ENCODE assay signal across 14 mouse cellular contexts in genomic region chr16:21996402-21996801, GRCm38 (mm10). TPM values are rescaled to one million over a fixed set of nuclear protein-coding genes. Genes with fewer than 3 reads are reported as not detected.
DNase-seq lines count a peak whose midpoint lies in the region; ATAC-seq and TF ChIP-seq lines count a peak whose summit lies in the region.
"Had no signal": no experiment of that assay in that cellular context is flagged by ENCODE, and none has a peak within 500 bp of the region (broad histone marks: within the 10 kb centered on the region; RNA-seq: fewer than 3 reads in every experiment).

No protein-coding gene starts in this region.

- no peak overlapping the region for H3K4me2 ChIP-seq in hindbrain, embryonic 16.5 days (ENCODE audit: low read length)
- peak overlapping the region; percentile 35 for H3K4me2 ChIP-seq in intestine, embryonic 15.5 days (replicated peaks)
- peak overlapping the region; percentile 5; the same call in 1 of the 2 replicates for H3K4me2 ChIP-seq in lung, embryonic 14.5 days
- H3K4me2 ChIP-seq in stomach, postnatal 0 days (replicated peaks; ENCODE audit: low read depth), result peak overlapping the region; percentile 17; the same call in 1 of the 2 replicates
- H3K4me2 ChIP-seq: limb, embryonic 13.5 days had no signal

- no peaks in the 10 kb centered on the region for H3K36me3 ChIP-seq in hindbrain, embryonic 10.5 days
- H3K36me3 ChIP-seq in hindbrain, embryonic 16.5 days (ENCODE audit: control insufficient read depth, insufficient read depth, low read length), result no peaks in the 10 kb centered on the region
- H3K36me3 ChIP-seq in intestine, embryonic 15.5 days, result no peaks in the 10 kb centered on the region
- no peaks in the 10 kb centered on the region for H3K36me3 ChIP-seq in lung, embryonic 14.5 days (ENCODE audit: insufficient read depth)
- H3K36me3 ChIP-seq in stomach, postnatal 0 days (ENCODE audit: control insufficient read depth, insufficient read depth, low read length), result no peaks in the 10 kb centered on the region
- H3K36me3 ChIP-seq: limb, embryonic 13.5 days; midbrain, embryonic 12.5 days had no signal

- ATAC-seq in hindbrain, embryonic 16.5 days, result no peak
- ATAC-seq in intestine, embryonic 15.5 days, result peak; percentile 48
- ATAC-seq in lung, embryonic 14.5 days (ENCODE audit: insufficient read depth), result peak; percentile 50; the same call in 1 of the 2 replicates
- no peak for ATAC-seq in stomach, postnatal 0 days (ENCODE audit: low FRiP score, low TSS enrichment)

- H3K27ac ChIP-seq in hindbrain, embryonic 10.5 days, result peak overlapping the region; percentile 12; the same call in 1 of the 2 replicates
- no peak overlapping the region for H3K27ac ChIP-seq in hindbrain, embryonic 16.5 days (ENCODE audit: low read depth, low read length)
- peak overlapping the region; percentile 85 for H3K27ac ChIP-seq in intestine, embryonic 15.5 days
- H3K27ac ChIP-seq in lung, embryonic 14.5 days (ENCODE audit: low read depth), result peak overlapping the region; percentile 58
- peak overlapping the region; percentile 93 for H3K27ac ChIP-seq in stomach, postnatal 0 days (replicated peaks)
- H3K27ac ChIP-seq: limb, embryonic 13.5 days; midbrain, embryonic 12.5 days had no signal

- TF ChIP-seq EP300 in stomach, postnatal 0 days (optimal IDR thresholded peaks at IDR 0.05), result no peak

- no peak for TF ChIP-seq CTCF in lung, embryonic 14.5 days (IDR thresholded peaks at IDR 0.05; ENCODE audit: low read depth)
- no peak for TF ChIP-seq CTCF in stomach, postnatal 0 days (IDR thresholded peaks at IDR 0.05; ENCODE audit: low read depth)

- no peak overlapping the region for H3K9ac ChIP-seq in hindbrain, embryonic 16.5 days (ENCODE audit: low read depth, low read length)
- no peak overlapping the region for H3K9ac ChIP-seq in intestine, embryonic 15.5 days
- H3K9ac ChIP-seq in lung, embryonic 14.5 days, result no peak overlapping the region
- no peak overlapping the region for H3K9ac ChIP-seq in stomach, postnatal 0 days (ENCODE audit: low read length)
- H3K9ac ChIP-seq: limb, embryonic 13.5 days; midbrain, embryonic 12.5 days had no signal

- 61% methylated on average over 4 of the region's 4 CpGs for WGBS in hindbrain, embryonic 10.5 days
- 71% methylated on average over 4 of the region's 4 CpGs for WGBS in hindbrain, embryonic 16.5 days
- 28% methylated on average over 4 of the region's 4 CpGs for WGBS in intestine, embryonic 15.5 days
- 31% methylated on average over 4 of the region's 4 CpGs for WGBS in lung, embryonic 14.5 days
- 29% methylated on average over 4 of the region's 4 CpGs for WGBS in stomach, postnatal 0 days

- DNase-seq in hindbrain, embryonic 10.5 days (ENCODE audit: low spot score), result no peak
- DNase-seq in lung, embryonic 14.5 days, result no peak
- DNase-seq in stomach, postnatal 0 days (ENCODE audit: low spot score), result peak; percentile 29
- DNase-seq in cerebellum, postnatal 4 days (ENCODE audit: low spot score in 2 of 2), result no peak
- DNase-seq in thymus, postnatal 25 days, result no peak
- DNase-seq in testis, postnatal 14 days (ENCODE audit: low spot score), result no peak
- DNase-seq: adrenal gland, postnatal 25 days; cerebellum, adult 9-11 months; kidney, adult 9 months; thymus, postnatal 14 days had no signal

- H3K27me3 ChIP-seq in hindbrain, embryonic 10.5 days (ENCODE audit: insufficient read depth, poor library complexity, severe bottlenecking), result no peaks in the 10 kb centered on the region
- no peaks in the 10 kb centered on the region for H3K27me3 ChIP-seq in hindbrain, embryonic 16.5 days (replicated peaks; ENCODE audit: control insufficient read depth, insufficient read depth, low read length)
- no peaks in the 10 kb centered on the region for H3K27me3 ChIP-seq in intestine, embryonic 15.5 days (replicated peaks)
- no peaks in the 10 kb centered on the region for H3K27me3 ChIP-seq in lung, embryonic 14.5 days (ENCODE audit: insufficient read depth, low read length)
- H3K27me3 ChIP-seq in stomach, postnatal 0 days (ENCODE audit: control insufficient read depth, insufficient read depth, low read length), result no peaks in the 10 kb centered on the region

- H3K4me1 ChIP-seq in hindbrain, embryonic 10.5 days (replicated peaks), result peaks cover 5% of the 10 kb centered on the region
- peaks cover 4% of the 10 kb centered on the region; the same call in 1 of the 2 replicates for H3K4me1 ChIP-seq in hindbrain, embryonic 16.5 days (ENCODE audit: control insufficient read depth, insufficient read depth, low read depth, low read length)
- 0 out of 2 replicates have a peak, but pooled peaks cover 6% of the 10 kb centered on the region for H3K4me1 ChIP-seq in intestine, embryonic 15.5 days (replicated peaks)
- H3K4me1 ChIP-seq in lung, embryonic 14.5 days (ENCODE audit: insufficient read depth), result peaks cover 6% of the 10 kb centered on the region; the same call in 1 of the 2 replicates
- H3K4me1 ChIP-seq in stomach, postnatal 0 days (replicated peaks; ENCODE audit: control insufficient read depth, insufficient read depth), result no peaks in the 10 kb centered on the region

- no peak overlapping the region for H3K4me3 ChIP-seq in hindbrain, embryonic 10.5 days
- no peak overlapping the region for H3K4me3 ChIP-seq in hindbrain, embryonic 16.5 days (ENCODE audit: low read length)
- no peak overlapping the region for H3K4me3 ChIP-seq in intestine, embryonic 15.5 days (replicated peaks)
- H3K4me3 ChIP-seq in lung, embryonic 14.5 days (ENCODE audit: low read depth, low read length), result no peak overlapping the region
- no peak overlapping the region for H3K4me3 ChIP-seq in stomach, postnatal 0 days (ENCODE audit: low read depth, low read length)
- H3K4me3 ChIP-seq: limb, embryonic 13.5 days; midbrain, embryonic 12.5 days had no signal

- H3K9me3 ChIP-seq in hindbrain, embryonic 10.5 days, result no peaks in the 10 kb centered on the region
- H3K9me3 ChIP-seq in hindbrain, embryonic 16.5 days (ENCODE audit: control insufficient read depth, low read length), result no peaks in the 10 kb centered on the region
- H3K9me3 ChIP-seq in intestine, embryonic 15.5 days, result no peaks in the 10 kb centered on the region
- no peaks in the 10 kb centered on the region for H3K9me3 ChIP-seq in lung, embryonic 14.5 days (ENCODE audit: low read depth, low read length)
- no peaks in the 10 kb centered on the region for H3K9me3 ChIP-seq in stomach, postnatal 0 days (ENCODE audit: control insufficient read depth, low read length)
- H3K9me3 ChIP-seq: limb, embryonic 13.5 days; midbrain, embryonic 12.5 days had no signal

RNA-seq across cellular contexts. Expression of gene Liph, which starts 0.9 kb away (rescaled TPM):
- 0.50 and 0.51 TPM in 2 replicates for polyA plus RNA-seq in hindbrain, embryonic 10.5 days (2016; fragmentation: Nextera tagmentation; extraction: Ambion mirVana)
- polyA plus RNA-seq in hindbrain, embryonic 16.5 days (2015; fragmentation: Nextera tagmentation; extraction: Ambion mirVana), result 0.77 and 1.0 TPM in 2 replicates
- 23.1 and 24.3 TPM in 2 replicates for polyA plus RNA-seq in intestine, embryonic 15.5 days (2015; fragmentation: Nextera tagmentation; extraction: Ambion mirVana)
- polyA plus RNA-seq in lung, embryonic 14.5 days (2014; fragmentation: Nextera tagmentation; extraction: Ambion mirVana), result 0.08 and 0.47 TPM in 2 replicates
- 34.6 and 35.2 TPM in 2 replicates for polyA plus RNA-seq in stomach, postnatal 0 days (2015; fragmentation: Nextera tagmentation; extraction: Ambion mirVana)

RNA-seq across cellular contexts. Expression of gene Senp2, which starts 12.9 kb away (rescaled TPM):
- 51.9 and 65.2 TPM in 2 replicates for polyA plus RNA-seq in hindbrain, embryonic 10.5 days (2016; fragmentation: Nextera tagmentation; extraction: Ambion mirVana)
- 43.1 and 45.5 TPM in 2 replicates for polyA plus RNA-seq in hindbrain, embryonic 16.5 days (2015; fragmentation: Nextera tagmentation; extraction: Ambion mirVana)
- polyA plus RNA-seq in intestine, embryonic 15.5 days (2015; fragmentation: Nextera tagmentation; extraction: Ambion mirVana), result 32.8 and 36.0 TPM in 2 replicates
- 52.7 and 53.1 TPM in 2 replicates for polyA plus RNA-seq in lung, embryonic 14.5 days (2014; fragmentation: Nextera tagmentation; extraction: Ambion mirVana)
- polyA plus RNA-seq in stomach, postnatal 0 days (2015; fragmentation: Nextera tagmentation; extraction: Ambion mirVana), result 18.8 and 19.2 TPM in 2 replicates

RNA-seq across cellular contexts. Expression of gene Tmem41a, which starts 49.0 kb away (rescaled TPM):
- polyA plus RNA-seq in hindbrain, embryonic 10.5 days (2016; fragmentation: Nextera tagmentation; extraction: Ambion mirVana), result 38.9 and 42.8 TPM in 2 replicates
- 51.5 and 53.6 TPM in 2 replicates for polyA plus RNA-seq in hindbrain, embryonic 16.5 days (2015; fragmentation: Nextera tagmentation; extraction: Ambion mirVana)
- 85.2 and 90.8 TPM in 2 replicates for polyA plus RNA-seq in intestine, embryonic 15.5 days (2015; fragmentation: Nextera tagmentation; extraction: Ambion mirVana)
- polyA plus RNA-seq in lung, embryonic 14.5 days (2014; fragmentation: Nextera tagmentation; extraction: Ambion mirVana), result 27.9 and 30.5 TPM in 2 replicates
- polyA plus RNA-seq in stomach, postnatal 0 days (2015; fragmentation: Nextera tagmentation; extraction: Ambion mirVana), result 37.6 TPM in 2 replicates

Comparison
In these comparisons a context has a peak if more than half of its experiments do, and no peak if none do; other contexts are left out.
1. ATAC-seq: peak in intestine, embryonic 15.5 days (single experiment) and lung, embryonic 14.5 days (single experiment); none in hindbrain, embryonic 16.5 days (single experiment) and stomach, postnatal 0 days (single experiment).
2. RNA of gene Liph, which starts 0.9 kb away (polyA plus RNA-seq): 34.6 to 35.2 TPM in stomach, postnatal 0 days and 23.1 to 24.3 TPM in intestine, embryonic 15.5 days; 0.77 to 1.0 TPM in hindbrain, embryonic 16.5 days, 0.50 to 0.51 TPM in hindbrain, embryonic 10.5 days and 0.08 to 0.47 TPM in lung, embryonic 14.5 days; every median in the first group is over 10 times any median in the second.